Mouse (Mus musculus) midbrain, embryonic 14.5 days (tissue): Measurements from ENCODE around the gene Rgl1. TPM values are rescaled to one million over a fixed set of nuclear protein-coding genes. Genes with fewer than 3 reads are reported as not detected.

ENCODE experiments used
- ATAC-seq: fragments of 200-750 bp; cut with Nextera tagmentation; 2 replicates; pipeline ENCODE4 v1.8.0; 2017; ENCODE audit warnings: moderate number of reproducible peaks, moderate library complexity; ENCODE audit not compliant: low FRiP score, low TSS enrichment
- DNase-seq: peaks from one replicate; pipeline ENCODE4 v3.0.0-alpha.2; 2015
- H3K27ac ChIP-seq: fragments of 300-500 bp; sonication (generic); replicated peaks from 2 replicates; pipeline ENCODE4 v1.5.1; 2014; ENCODE audit warnings: mild to moderate bottlenecking, low read depth, low read length, moderate library complexity
- H3K27me3 ChIP-seq: fragments of 300-500 bp; sonication (generic); 2 replicates; pipeline ENCODE4 v1.6.1; 2014; ENCODE audit warnings: low read length, control low read depth, mixed read lengths; ENCODE audit not compliant: control insufficient read depth, insufficient read depth
- H3K36me3 ChIP-seq: fragments of 300-500 bp; sonication (generic); 2 replicates; pipeline ENCODE4 v1.6.1; 2014; ENCODE audit warnings: low read length, control low read depth; ENCODE audit not compliant: control insufficient read depth, insufficient read depth
- H3K4me1 ChIP-seq: fragments of 300-500 bp; sonication (generic); 2 replicates; pipeline ENCODE4 v1.6.1; 2014; ENCODE audit warnings: mild to moderate bottlenecking, antibody characterized with exemption, low read length, control low read depth; ENCODE audit not compliant: control insufficient read depth, insufficient read depth
- H3K4me2 ChIP-seq: fragments of 300-500 bp; sonication (generic); 2 replicates; pipeline ENCODE4 v1.6.1; 2014; ENCODE audit warnings: mild to moderate bottlenecking, low read length, moderate library complexity
- H3K4me3 ChIP-seq: fragments of 300-500 bp; sonication (generic); replicated peaks from 2 replicates; pipeline ENCODE4 v1.5.1; 2014; ENCODE audit warnings: low read depth, low read length
- H3K9ac ChIP-seq: fragments of 300-500 bp; sonication (generic); replicated peaks from 2 replicates; pipeline ENCODE4 v1.6.1; 2014; ENCODE audit warnings: mild to moderate bottlenecking, low read length, moderate library complexity
- H3K9me3 ChIP-seq: fragments of 300-500 bp; sonication (generic); 2 replicates; pipeline ENCODE4 v1.6.1; 2016; ENCODE audit warnings: low read length, control low read depth, mixed read lengths; ENCODE audit not compliant: control insufficient read depth
- WGBS: fragments of 180-500 bp; shearing (Covaris S2); extraction: QIAGEN DNeasy Blood & Tissue Kit; methylation state at CpG from one replicate; pipeline ENCODE4 v1.1.7; 2014; 5-methylcytosine and 5-hydroxymethylcytosine counted together
- polyA plus RNA-seq: library from polyadenylated mRNA; unstranded; fragments of >200 nt; fragmentation: Nextera tagmentation; extraction: Ambion mirVana; gene quantifications from 2 replicates; pipeline ENCODE4 v1.2.1, GENCODE M21; 2014

Gene Rgl1
- polyA plus RNA-seq, 1 experiment from 2014 or later = 16.6 TPM

DNA sequence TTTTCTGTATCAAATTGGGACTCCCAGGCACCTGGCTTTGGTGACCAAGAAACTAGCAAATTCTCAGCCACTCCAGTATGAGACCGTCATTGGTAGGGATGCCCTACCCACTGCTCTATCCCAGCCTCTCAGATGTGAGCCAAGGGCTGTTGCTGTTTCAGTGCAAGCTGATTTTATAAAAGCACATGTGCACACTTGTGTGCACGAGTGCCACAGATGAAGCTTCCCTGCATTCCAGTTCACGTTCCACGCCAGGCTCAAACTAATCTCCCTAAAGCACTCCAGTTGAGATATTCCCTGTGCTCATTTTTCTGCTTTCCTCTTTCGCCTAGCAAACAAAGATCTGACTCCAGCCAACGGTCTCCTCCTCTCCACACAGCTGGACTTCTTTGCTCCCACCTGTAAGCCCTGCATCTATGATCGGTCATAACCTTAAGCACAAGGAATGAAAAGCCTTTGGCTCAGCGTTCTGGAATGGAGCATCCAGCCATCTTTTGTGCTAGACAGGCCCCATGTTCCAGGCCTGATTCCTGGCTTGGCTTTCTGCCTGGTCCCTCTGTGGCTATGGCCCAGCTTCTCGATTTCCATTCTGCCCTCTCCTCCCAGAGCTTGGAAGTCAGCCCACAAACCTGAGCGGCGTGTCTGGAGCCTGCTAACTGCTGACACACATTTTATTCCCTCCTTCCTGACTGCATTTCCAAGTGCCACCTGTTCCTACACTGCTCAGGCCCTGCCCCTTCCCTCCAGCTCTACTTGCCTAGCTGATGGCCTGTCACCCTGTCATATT lies 125.8 kb downstream of the Rgl1 start:
- Histone ChIP-seq H3K9ac (no peak overlapping the region), H3K27ac (no peak overlapping the region), H3K4me2 (no peak overlapping the region), H3K4me3 (no peak overlapping the region), H3K4me1 (no peaks in the 10 kb centered on the region), H3K9me3 (no peaks in the 10 kb centered on the region), H3K27me3 (no peaks in the 10 kb centered on the region), H3K36me3 (no peaks in the 10 kb centered on the region)
- ATAC-seq (peak; percentile 20; the same call in 1 of the 2 replicates), DNase-seq (peak; percentile 75)
- 71% methylated on average over 11 of the region's 11 CpGs for WGBS

- WGBS = 92% methylated on average over 7 of the region's 7 CpGs
- no peaks in the 10 kb centered on the region for H3K27me3 ChIP-seq
- ATAC-seq (no peak), DNase-seq (no peak)
- H3K4me1 ChIP-seq = no peaks in the 10 kb centered on the region
- no peak overlapping the region for H3K4me3 ChIP-seq
- no peaks in the 10 kb centered on the region for H3K9me3 ChIP-seq
- H3K36me3 ChIP-seq = no peaks in the 10 kb centered on the region
- no peak overlapping the region for H3K4me2 ChIP-seq
- H3K27ac ChIP-seq = no peak overlapping the region
- no peak overlapping the region for H3K9ac ChIP-seq
These were observed 126.8 kb downstream of the Rgl1 start for GRCm38 (mm10) chr1:152639344-152639743.

DNA sequence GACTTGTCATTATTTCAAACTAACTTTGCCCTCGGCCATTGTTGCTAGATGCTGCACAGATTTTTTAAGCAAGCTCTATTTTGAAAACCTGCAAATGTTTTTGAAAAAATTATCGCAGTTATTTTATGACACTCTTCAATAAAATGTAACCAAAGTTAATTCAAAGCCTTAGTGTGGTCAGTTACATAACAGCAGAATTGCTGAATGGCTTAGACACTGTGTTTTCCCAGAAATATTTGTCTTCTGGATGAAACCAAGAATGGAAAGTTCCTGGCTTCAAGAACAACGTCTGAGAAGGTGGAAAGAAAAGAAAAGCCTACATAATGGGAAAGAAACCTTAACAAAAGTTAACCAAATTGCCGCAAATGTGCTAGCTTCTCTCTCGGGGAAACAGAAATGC lies 131.5 kb downstream of the Rgl1 start:
- Histone ChIP-seq H3K9me3 (no peaks in the 10 kb centered on the region), H3K4me3 (no peak overlapping the region), H3K9ac (no peak overlapping the region), H3K36me3 (no peaks in the 10 kb centered on the region), H3K4me1 (peaks cover 4% of the 10 kb centered on the region; the same call in 1 of the 2 replicates), H3K4me2 (no peak overlapping the region), H3K27me3 (no peaks in the 10 kb centered on the region), H3K27ac (no peak overlapping the region)
- DNase-seq (no peak), ATAC-seq (no peak)
- WGBS = 75% methylated on average over 5 of the region's 5 CpGs

- ATAC-seq (no peak), DNase-seq (no peak)
- Histone ChIP-seq H3K9ac (no peak overlapping the region), H3K9me3 (no peaks in the 10 kb centered on the region), H3K4me1 (peaks cover 5% of the 10 kb centered on the region; the same call in 1 of the 2 replicates), H3K27ac (no peak overlapping the region), H3K4me2 (no peak overlapping the region), H3K27me3 (no peaks in the 10 kb centered on the region), H3K4me3 (no peak overlapping the region), H3K36me3 (no peaks in the 10 kb centered on the region)
- 5% methylated on average over 3 of the region's 3 CpGs for WGBS
These were observed 136.4 kb downstream of the Rgl1 start for GRCm38 (mm10) chr1:152629780-152630179.

DNA sequence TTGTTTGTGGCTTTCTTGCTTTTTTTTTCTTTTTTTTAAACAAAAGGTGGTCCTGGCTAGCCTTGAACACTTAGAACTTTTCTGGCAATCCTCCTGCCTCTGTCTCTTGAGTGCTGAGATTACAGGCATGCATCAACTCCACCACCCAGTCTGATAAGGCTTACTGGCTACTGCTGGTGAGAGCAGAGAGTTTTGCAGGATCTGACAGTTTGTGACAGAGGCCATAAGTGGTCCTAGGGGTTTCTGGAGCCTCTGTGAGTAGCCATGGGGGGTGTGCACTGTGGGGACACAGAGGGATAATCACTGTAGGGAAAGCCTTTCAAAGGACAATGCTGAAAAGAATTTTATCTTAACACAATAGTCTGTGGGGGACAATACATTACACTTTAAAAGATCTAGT lies 140.5 kb downstream of the Rgl1 start:
- peak overlapping the region; percentile 70 for H3K4me2 ChIP-seq
- H3K27me3 ChIP-seq = no peaks in the 10 kb centered on the region
- no peak overlapping the region; the same call in 1 of the 2 replicates for H3K9ac ChIP-seq
- peak overlapping the region; percentile 60; the same call in 1 of the 2 replicates for H3K4me3 ChIP-seq
- DNase-seq (no peak), ATAC-seq (no peak)
- peaks cover 9% of the 10 kb centered on the region; the same call in 1 of the 2 replicates for H3K4me1 ChIP-seq
- H3K27ac ChIP-seq = no peak overlapping the region
- H3K36me3 ChIP-seq = no peaks in the 10 kb centered on the region
- no peaks in the 10 kb centered on the region for H3K9me3 ChIP-seq

DNA sequence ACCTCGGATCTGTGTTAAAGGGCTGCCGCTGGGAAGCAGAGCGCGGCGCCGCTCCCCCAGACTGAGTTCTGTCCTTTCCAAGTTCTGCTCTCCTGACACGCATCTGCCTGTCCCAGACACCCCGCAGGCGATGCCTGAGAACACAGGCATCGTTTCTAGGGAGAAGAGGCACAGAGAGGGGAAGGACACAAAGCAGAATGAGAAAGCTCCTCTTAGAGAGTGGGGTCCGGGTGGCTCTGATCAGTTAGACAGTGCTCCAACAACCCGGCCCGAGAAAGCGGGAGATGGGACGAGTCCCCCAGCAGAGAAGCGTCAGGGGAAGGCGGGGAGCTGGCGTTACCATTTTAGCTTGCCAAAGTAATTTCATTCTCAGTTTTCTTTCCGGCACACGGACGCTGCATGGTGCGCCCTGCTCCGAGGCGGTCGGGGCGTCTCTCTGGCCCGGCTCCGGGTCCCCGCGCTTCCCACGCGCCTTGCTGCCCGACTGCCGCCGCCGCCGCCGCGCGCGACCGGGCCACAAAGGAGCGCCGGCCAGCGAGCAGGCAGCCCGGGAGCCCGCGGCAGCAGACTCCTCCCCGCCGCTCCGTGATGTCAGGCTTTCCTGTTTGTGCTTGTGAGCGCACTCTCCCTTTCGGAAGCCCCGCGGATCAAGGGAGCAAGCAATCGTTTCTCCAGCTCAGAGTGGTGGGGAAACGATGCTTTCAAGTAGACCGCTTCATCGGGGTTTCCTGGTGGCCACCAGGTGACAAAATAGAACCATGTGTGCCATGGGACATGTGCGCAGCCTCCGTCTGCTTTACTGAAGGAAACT lies 141.3 kb downstream of the Rgl1 start:
- no peaks in the 10 kb centered on the region for H3K36me3 ChIP-seq
- peak; percentile 87 for ATAC-seq
- DNase-seq = peak; percentile 88
- under 1% methylated on average over 61 of the region's 61 CpGs for WGBS
- no peaks in the 10 kb centered on the region for H3K27me3 ChIP-seq
- H3K4me3 ChIP-seq = peak overlapping the region; percentile 60
- no peaks in the 10 kb centered on the region for H3K9me3 ChIP-seq
- peak overlapping the region; percentile 69 for H3K27ac ChIP-seq
- peak overlapping the region; percentile 70 for H3K9ac ChIP-seq
- H3K4me2 ChIP-seq = peak overlapping the region; percentile 70
- H3K4me1 ChIP-seq = peaks cover 7% of the 10 kb centered on the region; the same call in 1 of the 2 replicates

GRCm38 (mm10) chr1:152623375-152624270 lies 142.5 kb downstream of the Rgl1 start:
- no peak for ATAC-seq

GRCm38 (mm10) chr1:152622765-152623211 lies 143.4 kb downstream of the Rgl1 start:
- Histone ChIP-seq H3K4me2 (peak overlapping the region; percentile 70), H3K36me3 (no peaks in the 10 kb centered on the region), H3K27ac (no peak overlapping the region), H3K27me3 (no peaks in the 10 kb centered on the region), H3K9me3 (no peaks in the 10 kb centered on the region), H3K4me1 (peaks cover 5% of the 10 kb centered on the region; the same call in 1 of the 2 replicates), H3K9ac (no peak overlapping the region), H3K4me3 (no peak overlapping the region)
- ATAC-seq (no peak), DNase-seq (no peak)
- 89% methylated on average over 9 of the region's 9 CpGs for WGBS

More at GRCm38 (mm10) chr1:152623375-152624270, 142.5 kb downstream of the Rgl1 start:
- Histone ChIP-seq H3K27ac (no peak overlapping the region), H3K4me3 (peak overlapping the region; percentile 60), H3K36me3 (no peaks in the 10 kb centered on the region), H3K9me3 (no peaks in the 10 kb centered on the region), H3K9ac (no peak overlapping the region; the same call in 1 of the 2 replicates), H3K4me2 (peak overlapping the region; percentile 70), H3K27me3 (no peaks in the 10 kb centered on the region), H3K4me1 (peaks cover 5% of the 10 kb centered on the region; the same call in 1 of the 2 replicates)
- peak; percentile 48 for DNase-seq
- WGBS = 32% methylated on average over 12 of the region's 12 CpGs
